Mouse (Mus musculus): ENCODE measurements at regions not wholly inside any gene's neighbourhood (a gene's known extent, or its start where the extent isn't known, plus 50 kb on each side); places are given as distances from the start of the nearest gene placed in this dataset.

DNA sequence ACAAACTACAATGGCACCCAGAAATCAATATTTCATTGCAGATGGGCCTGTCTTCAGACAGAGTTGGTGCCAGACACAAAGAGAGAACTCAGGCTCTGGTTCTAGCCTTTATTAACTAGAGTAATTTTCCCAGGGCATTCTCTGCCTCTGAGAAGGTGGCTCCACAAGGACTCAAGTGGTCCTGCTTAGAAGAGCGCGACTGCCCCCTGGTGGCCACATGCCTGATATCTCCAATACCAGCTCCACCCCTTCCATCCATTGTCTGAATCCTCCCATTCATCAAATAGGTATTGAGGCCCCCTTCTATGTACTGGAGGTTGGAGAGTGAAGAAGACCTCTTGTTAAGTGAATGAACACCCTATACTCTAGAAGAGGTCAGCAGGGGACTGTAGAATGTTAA, 142.2 kb upstream of the Agtr1b start:
- in situ Hi-C loops (cut with MboI; ENCODE audit: low sequenced_read_pairs in 2 of 2, unreplicated experiment in 2 of 2) = no loop called here
- Histone ChIP-seq H3K4me1 (ENCODE audit: control insufficient read depth in 2 of 2, insufficient read depth in 2 of 2, low read length in 2 of 2, poor library complexity in 1 of 2) (no peaks in the 10 kb centered on the region), H3K36me3 (ENCODE audit: control insufficient read depth, insufficient read depth, low read length, poor library complexity, severe bottlenecking) (no peaks in the 10 kb centered on the region), H3K27ac (ENCODE audit: insufficient read depth, low read depth, low read length, poor library complexity, severe bottlenecking) (no peak overlapping the region), H3K4me3 (ENCODE audit: insufficient read depth in 1 of 2, low read depth in 1 of 2, low read length in 2 of 2, poor library complexity in 1 of 2, severe bottlenecking in 1 of 2) (no peak overlapping the region), H3K9me3 (ENCODE audit: control insufficient read depth, insufficient read depth, low read depth, low read length) (no peaks in the 10 kb centered on the region), H3K9ac (ENCODE audit: insufficient read depth, low read depth, low read length, poor library complexity, severe bottlenecking) (no peak overlapping the region)
- DNase-seq (ENCODE audit: low read depth, low spot score) = peak; percentile 72
- TF ChIP-seq ZNF384 (IDR thresholded peaks at IDR 0.05; ENCODE audit: low read depth, low read length) (no peak), CHD2 (IDR thresholded peaks at IDR 0.05; ENCODE audit: low read depth, low read length) (no peak), ZC3H11A (IDR thresholded peaks at IDR 0.05; ENCODE audit: borderline replicate concordance, low read depth, low read length) (peak; percentile 67; the same call in 1 of the 2 replicates), HCFC1 (IDR thresholded peaks at IDR 0.05; ENCODE audit: borderline replicate concordance, insufficient read depth, low read length) (no peak), MAFK (IDR thresholded peaks at IDR 0.05; ENCODE audit: insufficient read depth, low read depth, low read length) (no peak)

DNA sequence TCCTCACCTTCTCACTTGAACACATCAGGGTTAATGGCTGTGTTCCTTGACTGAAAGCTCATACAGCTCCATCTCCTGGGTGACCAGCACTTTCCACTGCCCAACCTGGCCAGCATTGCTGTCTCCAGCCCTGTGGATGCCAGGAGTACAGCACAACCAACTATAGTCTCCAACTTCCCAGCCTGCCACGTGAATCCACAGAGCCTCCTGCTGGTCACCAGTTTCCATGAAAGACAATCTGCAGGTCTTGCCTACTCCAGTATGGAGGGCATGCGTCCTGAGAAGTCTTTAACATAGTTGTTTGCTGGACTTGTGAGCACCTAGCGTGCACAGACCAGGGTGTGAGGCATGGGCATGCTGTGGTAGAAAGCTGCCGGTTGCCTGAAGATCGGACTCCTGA, 138.6 kb upstream of the Agtr1b start:
- Histone ChIP-seq H3K4me1 (ENCODE audit: control insufficient read depth in 2 of 2, insufficient read depth in 2 of 2, low read length in 2 of 2, poor library complexity in 1 of 2) (no peaks in the 10 kb centered on the region), H3K27ac (ENCODE audit: insufficient read depth, low read depth, low read length, poor library complexity, severe bottlenecking) (no peak overlapping the region), H3K4me3 (ENCODE audit: insufficient read depth in 1 of 2, low read depth in 1 of 2, low read length in 2 of 2, poor library complexity in 1 of 2, severe bottlenecking in 1 of 2) (no peak overlapping the region), H3K36me3 (ENCODE audit: control insufficient read depth, insufficient read depth, low read length, poor library complexity, severe bottlenecking) (no peaks in the 10 kb centered on the region), H3K9ac (ENCODE audit: insufficient read depth, low read depth, low read length, poor library complexity, severe bottlenecking) (no peak overlapping the region), H3K9me3 (ENCODE audit: control insufficient read depth, insufficient read depth, low read depth, low read length) (no peaks in the 10 kb centered on the region)
- no peak for DNase-seq (ENCODE audit: low read depth, low spot score)
- in situ Hi-C loops (cut with MboI; ENCODE audit: low sequenced_read_pairs in 2 of 2, unreplicated experiment in 2 of 2) = no loop called here
- TF ChIP-seq MAFK (IDR thresholded peaks at IDR 0.05; ENCODE audit: insufficient read depth, low read depth, low read length) (no peak), CHD2 (IDR thresholded peaks at IDR 0.05; ENCODE audit: low read depth, low read length) (no peak), ZNF384 (IDR thresholded peaks at IDR 0.05; ENCODE audit: low read depth, low read length) (no peak), ZC3H11A (IDR thresholded peaks at IDR 0.05; ENCODE audit: borderline replicate concordance, low read depth, low read length) (no peak), HCFC1 (IDR thresholded peaks at IDR 0.05; ENCODE audit: borderline replicate concordance, insufficient read depth, low read length) (no peak)
